Mouse (Mus musculus): ENCODE measurements around the gene Hinfp. TPM values are rescaled to one million over a fixed set of nuclear protein-coding genes. Genes with fewer than 3 reads are reported as not detected.
A peak's percentile ranks its signal among the peaks of the same experiment; 100 is the strongest.

Gene Hinfp
- polyA plus RNA-seq, 1 experiment from 2014 or later: 23.6 TPM

- 81% methylated on average over 10 of the region's 10 CpGs for WGBS
- no peak within 1 kb of the TSS for H3K4me3 ChIP-seq (ENCODE audit: low read depth, low read length)
- no peak within 1 kb of the TSS for H3K9ac ChIP-seq (ENCODE audit: low read length)
- H3K27me3 ChIP-seq (ENCODE audit: control insufficient read depth, insufficient read depth, low read length): no peaks in the 10 kb centered on the region
- no peak for DNase-seq (ENCODE audit: low spot score)
- H3K9me3 ChIP-seq (ENCODE audit: control insufficient read depth, low read length): no peaks in the 10 kb centered on the region
- no peak within 1 kb of the TSS for H3K27ac ChIP-seq (ENCODE audit: low read depth, low read length)
- H3K36me3 ChIP-seq (ENCODE audit: control insufficient read depth, insufficient read depth, low read length): no peaks in the 10 kb centered on the region
- ATAC-seq (ENCODE audit: insufficient read depth, low FRiP score, low TSS enrichment): no peak
- no peak within 1 kb of the TSS for H3K4me2 ChIP-seq (ENCODE audit: low read depth)
- H3K4me1 ChIP-seq (ENCODE audit: control insufficient read depth, insufficient read depth, low read length): peaks cover 11% of the 10 kb centered on the region
Measured at GRCm38 (mm10) chr9:44251314-44251713, 54.2 kb downstream of the Hinfp start, which contains the start of gene Pdzd3. TSS of gene Pdzd3 (minus strand) at chr9:44251471.

- WGBS: 52% methylated on average over 4 of the region's 4 CpGs
- ATAC-seq (ENCODE audit: insufficient read depth, low FRiP score, low TSS enrichment): no peak
- H3K4me3 ChIP-seq (ENCODE audit: low read depth, low read length): no peak overlapping the region
Measured at GRCm38 (mm10) chr9:44250445-44250844, 55.0 kb downstream of the Hinfp start.

GRCm38 (mm10) chr9:44249181-44250146 is 56.0 kb downstream of the Hinfp start:
- H3K9me3 ChIP-seq (ENCODE audit: control insufficient read depth, low read length): no peaks in the 10 kb centered on the region
- H3K27me3 ChIP-seq (ENCODE audit: control insufficient read depth, insufficient read depth, low read length): no peaks in the 10 kb centered on the region
- WGBS: 44% methylated on average over 26 of the region's 26 CpGs
- no peak overlapping the region for H3K9ac ChIP-seq (ENCODE audit: low read length)
- no peak overlapping the region for H3K27ac ChIP-seq (ENCODE audit: low read depth, low read length)
- H3K4me2 ChIP-seq (ENCODE audit: low read depth): no peak overlapping the region
- H3K4me1 ChIP-seq (ENCODE audit: control insufficient read depth, insufficient read depth, low read length): peaks cover 3% of the 10 kb centered on the region
- ATAC-seq (ENCODE audit: insufficient read depth, low FRiP score, low TSS enrichment): no peak; the same call in 1 of the 2 replicates
- peak; percentile 62 for DNase-seq (ENCODE audit: low spot score)
- no peaks in the 10 kb centered on the region for H3K36me3 ChIP-seq (ENCODE audit: control insufficient read depth, insufficient read depth, low read length)
- no peak overlapping the region for H3K4me3 ChIP-seq (ENCODE audit: low read depth, low read length)

More at GRCm38 (mm10) chr9:44250445-44250844, 55.0 kb downstream of the Hinfp start:
- DNase-seq (ENCODE audit: low spot score): no peak
- peaks cover 11% of the 10 kb centered on the region for H3K4me1 ChIP-seq (ENCODE audit: control insufficient read depth, insufficient read depth, low read length)
- no peaks in the 10 kb centered on the region for H3K27me3 ChIP-seq (ENCODE audit: control insufficient read depth, insufficient read depth, low read length)
- no peak overlapping the region for H3K4me2 ChIP-seq (ENCODE audit: low read depth)
- H3K36me3 ChIP-seq (ENCODE audit: control insufficient read depth, insufficient read depth, low read length): no peaks in the 10 kb centered on the region
- no peak overlapping the region for H3K27ac ChIP-seq (ENCODE audit: low read depth, low read length)
- no peak overlapping the region for H3K9ac ChIP-seq (ENCODE audit: low read length)
- no peaks in the 10 kb centered on the region for H3K9me3 ChIP-seq (ENCODE audit: control insufficient read depth, low read length)

GRCm38 (mm10) chr9:44247907-44248306 is 57.6 kb downstream of the Hinfp start:
- H3K4me3 ChIP-seq (ENCODE audit: low read depth, low read length): no peak overlapping the region
- H3K27ac ChIP-seq (ENCODE audit: low read depth, low read length): no peak overlapping the region
- no peaks in the 10 kb centered on the region for H3K4me1 ChIP-seq (ENCODE audit: control insufficient read depth, insufficient read depth, low read length)
- H3K36me3 ChIP-seq (ENCODE audit: control insufficient read depth, insufficient read depth, low read length): no peaks in the 10 kb centered on the region
- H3K9me3 ChIP-seq (ENCODE audit: control insufficient read depth, low read length): no peaks in the 10 kb centered on the region
- ATAC-seq (ENCODE audit: insufficient read depth, low FRiP score, low TSS enrichment): no peak
- WGBS: 81% methylated on average over 6 of the region's 6 CpGs
- H3K4me2 ChIP-seq (ENCODE audit: low read depth): no peak overlapping the region
- H3K27me3 ChIP-seq (ENCODE audit: control insufficient read depth, insufficient read depth, low read length): no peaks in the 10 kb centered on the region
- no peak overlapping the region for H3K9ac ChIP-seq (ENCODE audit: low read length)
- no peak for DNase-seq (ENCODE audit: low spot score)

GRCm38 (mm10) chr9:44243621-44244020 is 61.9 kb downstream of the Hinfp start:
- H3K4me3 ChIP-seq (ENCODE audit: low read depth, low read length): no peak overlapping the region
- no peak overlapping the region for H3K27ac ChIP-seq (ENCODE audit: low read depth, low read length)
- DNase-seq (ENCODE audit: low spot score) (no peak), ATAC-seq (ENCODE audit: insufficient read depth, low FRiP score, low TSS enrichment) (no peak)
- WGBS: 45% methylated on average over 2 of the region's 2 CpGs
- H3K4me2 ChIP-seq (ENCODE audit: low read depth): no peak overlapping the region
- no peaks in the 10 kb centered on the region for H3K4me1 ChIP-seq (ENCODE audit: control insufficient read depth, insufficient read depth, low read length)
- H3K9me3 ChIP-seq (ENCODE audit: control insufficient read depth, low read length): no peaks in the 10 kb centered on the region
- H3K27me3 ChIP-seq (ENCODE audit: control insufficient read depth, insufficient read depth, low read length): no peaks in the 10 kb centered on the region
- H3K36me3 ChIP-seq (ENCODE audit: control insufficient read depth, insufficient read depth, low read length): no peaks in the 10 kb centered on the region
- no peak overlapping the region for H3K9ac ChIP-seq (ENCODE audit: low read length)

Small RNA genes within 50 kb of the gene (microRNA-seq; reads per million reads assigned to microRNA genes)
- gene Gm44335: not detected

Other genes with a start within 250 kb of the Hinfp start
- gene Usp2, start 238.7 kb downstream of the Hinfp start, polyA plus RNA-seq (2014; fragmentation: Nextera tagmentation; extraction: Ambion mirVana): 10.5 and 11.7 TPM in 2 replicates
- 0.15 and 0.21 TPM in 2 replicates for gene Mfrp, start 203.9 kb downstream of the Hinfp start, polyA plus RNA-seq (2014; fragmentation: Nextera tagmentation; extraction: Ambion mirVana)
- 0.27 and 0.31 TPM in 2 replicates for gene C1qtnf5, start 198.4 kb downstream of the Hinfp start, polyA plus RNA-seq (2014; fragmentation: Nextera tagmentation; extraction: Ambion mirVana)
- gene Gm49380, start 192.2 kb downstream of the Hinfp start, polyA plus RNA-seq (2014; fragmentation: Nextera tagmentation; extraction: Ambion mirVana): 0.20 and 0.95 TPM in 2 replicates
- gene Rnf26, start 192.2 kb downstream of the Hinfp start, polyA plus RNA-seq (2014; fragmentation: Nextera tagmentation; extraction: Ambion mirVana): 62.4 and 71.1 TPM in 2 replicates
- 14.3 and 15.0 TPM in 2 replicates for gene Mcam, start 171.2 kb downstream of the Hinfp start, polyA plus RNA-seq (2014; fragmentation: Nextera tagmentation; extraction: Ambion mirVana)
- gene Cbl, start 71.6 kb downstream of the Hinfp start, polyA plus RNA-seq (2014; fragmentation: Nextera tagmentation; extraction: Ambion mirVana): 19.1 and 22.2 TPM in 2 replicates
- not detected in 2 replicates for gene Ccdc153, start 65.0 kb downstream of the Hinfp start, polyA plus RNA-seq (2014; fragmentation: Nextera tagmentation; extraction: Ambion mirVana)
- gene Pdzd3, start 54.2 kb downstream of the Hinfp start, polyA plus RNA-seq (2014; fragmentation: Nextera tagmentation; extraction: Ambion mirVana): 0.11 TPM in 1 of 2 replicates, not detected in the other
- 2.4 and 3.2 TPM in 2 replicates for gene Nlrx1, start 37.1 kb downstream of the Hinfp start, polyA plus RNA-seq (2014; fragmentation: Nextera tagmentation; extraction: Ambion mirVana)
- gene Abcg4, start 17.1 kb downstream of the Hinfp start, polyA plus RNA-seq (2014; fragmentation: Nextera tagmentation; extraction: Ambion mirVana): 4.5 and 5.0 TPM in 2 replicates
- gene C2cd2l, start 14.6 kb upstream of the Hinfp start, polyA plus RNA-seq (2014; fragmentation: Nextera tagmentation; extraction: Ambion mirVana): 14.9 and 17.1 TPM in 2 replicates
- gene Dpagt1, start 20.3 kb upstream of the Hinfp start, polyA plus RNA-seq (2014; fragmentation: Nextera tagmentation; extraction: Ambion mirVana): 47.6 and 48.6 TPM in 2 replicates
- gene H2afx, start 29.0 kb upstream of the Hinfp start, polyA plus RNA-seq (2014; fragmentation: Nextera tagmentation; extraction: Ambion mirVana): 366 and 382 TPM in 2 replicates
- 139 and 140 TPM in 2 replicates for gene Hmbs, start 38.6 kb upstream of the Hinfp start, polyA plus RNA-seq (2014; fragmentation: Nextera tagmentation; extraction: Ambion mirVana)
- 29.3 and 32.9 TPM in 2 replicates for gene Vps11, start 56.0 kb upstream of the Hinfp start, polyA plus RNA-seq (2014; fragmentation: Nextera tagmentation; extraction: Ambion mirVana)
- 36.7 and 38.8 TPM in 2 replicates for gene Hyou1, start 73.8 kb upstream of the Hinfp start, polyA plus RNA-seq (2014; fragmentation: Nextera tagmentation; extraction: Ambion mirVana)
- 26.8 and 31.8 TPM in 2 replicates for gene Slc37a4, start 91.2 kb upstream of the Hinfp start, polyA plus RNA-seq (2014; fragmentation: Nextera tagmentation; extraction: Ambion mirVana)
- 1,766 and 1,857 TPM in 2 replicates for gene Rps25, start 101.5 kb upstream of the Hinfp start, polyA plus RNA-seq (2014; fragmentation: Nextera tagmentation; extraction: Ambion mirVana)
- gene Trappc4, start 101.9 kb upstream of the Hinfp start, polyA plus RNA-seq (2014; fragmentation: Nextera tagmentation; extraction: Ambion mirVana): 204 and 214 TPM in 2 replicates
- gene Ccdc84, start 112.9 kb upstream of the Hinfp start, polyA plus RNA-seq (2014; fragmentation: Nextera tagmentation; extraction: Ambion mirVana): 20.9 and 21.8 TPM in 2 replicates
- not detected in 2 replicates for gene Foxr1, start 135.5 kb upstream of the Hinfp start, polyA plus RNA-seq (2014; fragmentation: Nextera tagmentation; extraction: Ambion mirVana)
- gene Upk2, start 149.3 kb upstream of the Hinfp start, polyA plus RNA-seq (2014; fragmentation: Nextera tagmentation; extraction: Ambion mirVana): 0.29 TPM in 1 of 2 replicates, not detected in the other
- gene Bcl9l, start 177.2 kb upstream of the Hinfp start, polyA plus RNA-seq (2014; fragmentation: Nextera tagmentation; extraction: Ambion mirVana): 8.0 and 8.8 TPM in 2 replicates

Data from neural tube, embryonic 11.5 days (tissue).